Mouse (Mus musculus) adrenal gland (tissue): ENCODE measurements around the gene D930020B18Rik.

Source experiments
- intact Hi-C: fragments of 180-260 bp; cut with DNase I; formaldehyde crosslinking; loops from one replicate; pipeline ENCODE4 v1.15.1; 2025
- long read RNA-seq, 2 experiments: library from polyadenylated mRNA; unstranded; transcript quantifications; one replicate each; pipeline ENCODE4 v2.0.0; 2020; ENCODE audit warnings: borderline replicate concordance in 1 of 2; ENCODE audit not compliant: insufficient replicate concordance in 1 of 2

The D930020B18Rik gene
- long read RNA-seq, experiment 1 = 0 reads
- long read RNA-seq, experiment 2 = 0 reads

DNA sequence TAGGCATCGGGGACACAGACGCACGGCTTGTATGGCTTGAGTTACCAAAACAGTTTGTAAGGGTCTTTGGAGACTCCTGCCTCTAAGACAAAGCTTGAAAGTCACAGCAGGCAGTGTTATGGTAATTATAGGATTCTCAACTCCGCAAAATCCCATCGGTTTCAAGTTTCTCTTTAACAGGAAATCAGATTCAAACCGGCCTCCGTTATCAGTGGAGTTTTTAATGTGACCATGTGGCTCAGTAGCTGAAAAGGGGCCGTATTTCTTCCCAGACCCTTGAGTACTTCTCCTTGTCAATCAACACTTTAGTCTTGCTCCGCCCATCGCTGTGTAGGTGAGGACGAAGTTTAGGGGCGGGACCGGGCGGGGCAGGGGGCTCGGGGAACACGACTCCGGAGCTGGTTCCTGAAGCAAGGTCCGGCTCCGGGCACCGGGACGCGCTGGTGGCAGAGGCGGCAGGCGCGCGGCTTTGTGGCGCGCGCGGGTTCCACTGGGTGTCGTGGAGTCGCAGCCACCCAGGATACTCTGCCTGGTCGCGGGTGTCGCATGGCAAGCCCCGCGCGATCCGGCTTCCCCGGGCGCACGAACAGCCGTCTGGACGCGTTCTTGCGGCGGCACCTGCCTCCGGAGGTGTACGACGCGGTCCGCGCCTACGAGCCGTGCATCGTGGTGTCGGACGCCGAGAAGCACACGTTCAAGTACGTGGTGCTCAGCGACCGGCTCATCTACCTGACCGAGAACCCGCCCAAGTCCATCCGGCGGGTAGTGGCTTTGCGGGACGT, at the start of gene D930020B18Rik:
Gene D930020B18Rik (plus strand): TSS at position 317 of the 782 bp plus-strand sequence.
- intact Hi-C loops = no loop called here

DNA sequence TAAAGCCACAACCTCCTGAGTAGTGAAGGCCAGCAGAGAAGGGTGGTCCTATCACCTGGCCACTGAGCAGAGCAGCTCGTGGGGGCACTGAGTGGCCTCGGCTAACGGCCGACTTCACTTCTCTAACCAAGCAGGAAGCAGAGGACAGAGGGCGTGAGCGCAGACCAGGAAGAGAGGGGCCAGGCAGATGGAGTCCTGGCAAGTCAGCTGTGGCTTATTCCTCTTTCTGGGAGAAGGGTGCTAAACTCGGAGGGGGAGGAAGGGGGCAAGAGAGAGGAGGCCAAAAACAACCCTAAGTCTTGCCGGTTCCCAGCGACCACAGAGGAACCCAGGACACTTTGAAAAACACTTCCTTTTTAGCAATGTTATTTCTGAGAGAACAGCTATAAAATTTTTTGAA, 44.8 kb upstream of the D930020B18Rik start:
- intact Hi-C loops = no loop called here

DNA sequence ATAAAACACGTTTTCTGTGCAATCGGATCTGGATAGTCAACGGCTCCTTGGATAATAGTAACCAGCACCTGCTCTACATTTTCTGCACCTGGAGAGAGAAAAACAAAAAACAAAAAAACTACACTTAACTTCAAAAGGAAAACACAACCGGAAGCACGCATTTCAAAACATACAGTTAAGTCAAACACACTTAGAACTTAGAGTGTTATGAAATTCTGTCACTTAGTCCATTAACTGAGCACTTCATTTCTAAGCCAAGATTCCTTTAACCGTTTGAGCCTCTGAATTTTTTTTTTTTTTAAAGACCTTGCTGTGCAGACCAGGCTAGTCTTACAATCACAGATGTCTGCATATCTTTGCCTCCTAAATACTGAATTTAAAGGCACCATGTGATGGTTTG, 40.1 kb upstream of the D930020B18Rik start:
- intact Hi-C loops = no loop called here

DNA sequence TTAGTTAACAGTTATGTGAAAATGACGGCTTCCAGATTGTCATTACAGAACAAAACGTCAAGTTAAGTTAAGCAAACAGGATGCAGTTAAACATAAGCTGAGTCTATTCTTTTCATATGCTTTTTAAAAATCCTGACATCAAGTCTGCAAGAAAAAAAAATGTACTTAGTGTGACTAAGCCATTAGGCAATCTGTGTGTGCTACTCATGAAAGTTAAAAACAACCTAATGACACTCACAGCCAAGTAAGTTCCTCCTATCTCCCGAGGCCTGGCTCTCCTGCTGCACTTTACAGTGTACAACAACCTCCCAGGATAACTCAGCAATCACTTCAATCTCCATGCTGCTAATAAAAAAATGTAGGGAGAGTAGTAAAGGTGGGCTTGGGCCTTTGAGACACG, 37.8 kb upstream of the D930020B18Rik start:
- intact Hi-C loops = no loop called here

DNA sequence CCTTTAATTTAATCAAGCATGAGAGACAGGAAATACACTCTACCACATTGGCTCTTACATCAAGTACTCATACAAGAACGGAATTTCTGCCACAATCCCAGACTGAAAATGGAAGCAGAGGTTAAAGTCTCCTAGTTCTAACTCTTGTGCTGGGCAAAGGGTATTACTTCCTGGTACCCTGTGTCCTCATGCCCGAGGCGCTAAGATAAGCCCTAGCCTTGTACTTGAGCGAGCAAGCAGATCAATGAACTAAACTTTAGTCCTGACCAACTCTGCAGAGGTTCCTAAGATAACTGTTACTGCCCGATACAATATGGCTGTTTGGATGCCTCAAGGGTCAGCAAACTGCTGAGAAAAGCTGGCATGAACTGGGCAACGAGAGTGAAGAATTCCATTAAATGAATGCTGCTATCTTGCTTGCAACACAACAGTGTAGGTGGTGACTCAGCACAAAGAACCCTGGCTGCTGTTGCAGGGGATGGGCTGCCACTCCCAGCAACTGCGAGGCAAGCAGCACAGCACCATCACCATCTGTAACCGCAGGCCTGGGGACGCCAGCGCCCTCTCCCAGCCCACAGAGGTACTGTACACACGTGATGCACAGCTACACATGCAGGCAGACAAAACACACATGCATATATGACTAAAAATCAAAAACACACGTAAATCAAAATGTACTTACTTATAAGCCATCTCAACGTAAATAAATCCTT, 36.6 kb upstream of the D930020B18Rik start:
- intact Hi-C loops = no loop called here

DNA sequence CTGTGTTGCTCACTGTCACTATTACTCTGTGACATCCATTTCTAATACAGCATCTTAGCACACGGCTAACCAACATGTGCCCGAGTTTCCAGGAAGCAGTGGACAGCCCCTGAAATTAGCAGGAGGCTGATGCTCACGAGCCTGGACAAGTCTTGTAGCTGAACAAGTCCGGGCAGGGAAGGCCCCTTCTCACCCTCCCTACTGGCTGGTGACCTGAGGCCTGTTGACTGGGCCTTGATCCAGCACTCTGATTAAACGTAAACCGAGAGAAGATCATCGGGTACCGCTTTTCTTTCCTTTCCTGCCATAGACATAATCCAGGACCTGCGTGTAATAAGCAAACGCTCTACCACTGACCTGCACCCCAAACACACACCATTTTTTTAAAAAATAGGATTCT, 33.2 kb upstream of the D930020B18Rik start:
- intact Hi-C loops = no loop called here

DNA sequence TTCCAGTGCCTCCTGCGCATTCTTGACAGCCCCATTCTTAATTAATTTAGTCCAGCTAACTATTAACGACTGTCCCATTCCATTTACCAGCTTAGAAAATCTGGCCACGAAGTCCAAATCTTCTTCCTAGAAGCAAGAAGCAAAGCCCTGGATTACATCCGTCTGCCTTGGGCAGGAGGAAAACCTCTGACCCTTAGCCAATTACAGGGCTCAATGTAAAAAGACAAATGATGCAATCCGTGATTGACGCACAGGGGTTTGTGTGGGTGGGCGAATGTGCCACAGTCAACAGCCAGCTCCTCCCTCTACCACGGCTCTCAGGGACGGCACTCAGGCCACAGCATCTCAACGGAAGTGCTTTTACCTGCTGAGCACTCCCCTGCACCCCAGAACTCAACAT, 29.8 kb upstream of the D930020B18Rik start:
- intact Hi-C loops = loop anchor here (10.0 kb wide), 1 partner anchor 657 kb away; no protein-coding TSS in a partner anchor

DNA sequence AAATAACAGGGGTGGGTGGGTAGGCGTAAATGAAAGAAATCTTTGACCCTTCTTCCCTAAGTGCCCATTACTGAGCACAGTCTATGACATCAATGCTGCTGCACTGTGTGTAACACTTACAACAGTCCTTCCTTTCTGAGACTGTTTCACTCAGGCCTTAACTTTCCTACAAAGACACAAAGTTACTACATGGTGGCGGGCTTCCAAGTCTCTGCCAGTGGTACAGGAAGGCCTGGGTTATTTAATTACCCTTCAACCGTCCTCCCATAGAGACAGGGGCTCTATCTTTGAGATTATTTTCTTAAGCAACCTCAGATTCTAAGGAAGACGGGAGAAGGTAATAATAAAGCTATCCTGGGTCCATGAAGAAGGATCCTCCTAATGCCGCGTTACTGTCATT, 28.9 kb upstream of the D930020B18Rik start:
- intact Hi-C loops = loop anchor here (10.0 kb wide), 1 partner anchor 658 kb away; no protein-coding TSS in a partner anchor

DNA sequence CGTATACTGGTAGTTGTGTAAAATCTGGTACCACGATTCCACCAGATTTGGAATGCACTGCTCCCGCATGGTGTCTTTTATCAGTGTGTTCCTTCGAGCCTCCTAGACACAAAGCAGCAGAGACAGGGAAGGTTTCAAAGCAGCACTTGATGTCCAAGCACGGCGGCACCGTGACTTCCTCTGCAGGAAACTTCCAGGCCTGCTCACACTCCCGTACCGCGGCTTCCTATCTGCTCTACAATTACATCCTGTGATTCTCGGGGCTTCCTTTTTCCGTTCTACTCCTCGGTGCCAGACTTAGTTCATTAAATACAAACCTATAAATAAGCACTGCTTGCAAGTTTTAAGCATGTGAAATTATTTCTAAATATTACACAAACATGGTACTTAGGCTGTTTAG, 27.8 kb upstream of the D930020B18Rik start:
- intact Hi-C loops = loop anchor here (10.0 kb wide), 1 partner anchor 659 kb away; no protein-coding TSS in a partner anchor

DNA sequence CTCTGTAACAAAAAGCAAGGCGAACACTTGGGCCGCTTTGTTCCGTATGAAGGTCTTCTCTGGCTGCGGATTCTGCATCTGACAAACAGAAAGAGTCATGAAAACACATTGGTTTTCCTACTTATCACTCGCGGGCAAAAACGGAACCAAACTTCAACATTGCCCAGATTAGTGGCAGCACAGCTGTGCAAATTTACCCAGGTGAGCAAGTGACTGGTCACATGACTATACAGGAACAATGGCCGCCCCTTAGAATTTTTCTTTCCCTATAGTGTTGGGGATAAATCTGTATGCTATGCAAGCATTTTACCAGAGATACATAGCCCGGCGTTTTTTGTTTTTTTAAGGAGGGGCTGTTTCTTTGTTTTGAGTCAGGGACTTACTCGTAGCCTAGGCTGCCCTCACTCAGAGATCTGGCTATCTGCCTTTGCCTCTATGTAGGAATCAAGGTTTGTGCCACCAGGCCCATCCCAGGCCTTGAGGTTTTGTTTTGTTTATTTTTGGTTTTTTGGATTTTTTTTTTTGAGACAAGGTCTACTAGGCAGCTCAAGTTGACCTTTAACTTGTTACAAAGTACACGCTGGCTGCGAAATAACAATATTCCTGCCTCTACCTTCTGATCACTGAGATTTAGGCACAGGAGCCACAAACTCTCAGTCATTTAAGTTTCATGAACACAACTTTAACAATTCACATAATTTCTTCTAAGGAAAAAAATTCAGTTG, 26.1 kb upstream of the D930020B18Rik start:
- intact Hi-C loops = loop anchor here (5.0 to 10.0 kb wide), 2 partner anchors 33 to 661 kb away; no protein-coding TSS in a partner anchor

DNA sequence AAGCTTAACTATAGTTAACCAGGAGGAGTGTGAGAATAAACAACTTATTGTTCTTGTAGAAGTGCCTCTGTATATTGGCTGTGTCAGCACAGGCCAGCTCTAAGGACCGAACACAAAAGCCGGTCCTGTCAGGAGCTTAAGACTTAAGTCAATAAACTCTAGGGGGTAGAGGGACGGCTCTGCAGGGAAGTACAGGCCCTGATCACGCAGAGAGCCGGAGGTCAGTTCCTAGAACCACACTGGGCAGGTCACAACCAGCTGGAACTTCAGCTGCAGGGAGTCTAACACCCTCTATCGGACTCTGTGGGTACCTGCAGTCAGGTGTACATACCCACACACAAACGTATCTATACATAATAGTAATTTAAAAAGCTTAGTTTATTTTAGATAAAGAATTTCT, 25.5 kb upstream of the D930020B18Rik start:
- intact Hi-C loops = loop anchor here (5.0 to 10.0 kb wide), 2 partner anchors 34 to 661 kb away; no protein-coding TSS in a partner anchor

DNA sequence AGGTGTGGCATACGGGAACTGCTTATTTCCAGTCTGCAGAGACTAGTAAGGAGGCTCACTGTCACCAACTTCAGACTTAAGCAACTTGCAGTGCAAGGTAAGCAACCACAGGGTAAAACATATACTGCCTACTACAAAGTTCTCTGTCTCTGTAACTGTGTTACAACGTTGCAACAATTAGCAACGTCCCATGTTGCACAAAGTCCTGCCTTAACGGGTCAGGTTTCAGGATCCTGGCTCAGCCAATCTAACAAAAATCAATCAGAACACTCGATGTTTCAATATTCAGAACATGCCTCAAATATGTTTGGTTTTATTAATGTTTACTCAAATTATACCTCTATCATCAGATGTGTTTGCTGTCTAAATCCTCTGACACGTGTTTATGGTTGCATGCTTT, 19.0 kb upstream of the D930020B18Rik start:
- intact Hi-C loops = no loop called here

DNA sequence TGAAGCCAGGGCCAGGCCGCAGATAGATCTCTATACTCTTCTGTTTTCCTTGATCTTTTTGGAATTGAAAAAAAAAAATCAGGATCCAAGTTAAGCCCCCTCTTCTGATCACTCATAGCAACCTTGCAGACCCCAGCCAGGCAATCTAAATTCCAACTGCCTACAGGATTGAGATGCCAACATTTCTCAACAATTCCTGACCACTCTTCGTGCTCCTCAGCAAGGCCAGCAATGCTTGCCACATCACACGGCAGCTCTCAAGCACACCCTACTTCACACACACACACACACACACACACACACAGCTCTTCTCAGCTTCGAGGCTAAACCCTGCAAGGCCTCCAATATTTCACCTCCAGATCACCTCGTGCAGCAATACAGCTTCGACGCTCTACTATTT, 17.7 kb upstream of the D930020B18Rik start:
- intact Hi-C loops = no loop called here

DNA sequence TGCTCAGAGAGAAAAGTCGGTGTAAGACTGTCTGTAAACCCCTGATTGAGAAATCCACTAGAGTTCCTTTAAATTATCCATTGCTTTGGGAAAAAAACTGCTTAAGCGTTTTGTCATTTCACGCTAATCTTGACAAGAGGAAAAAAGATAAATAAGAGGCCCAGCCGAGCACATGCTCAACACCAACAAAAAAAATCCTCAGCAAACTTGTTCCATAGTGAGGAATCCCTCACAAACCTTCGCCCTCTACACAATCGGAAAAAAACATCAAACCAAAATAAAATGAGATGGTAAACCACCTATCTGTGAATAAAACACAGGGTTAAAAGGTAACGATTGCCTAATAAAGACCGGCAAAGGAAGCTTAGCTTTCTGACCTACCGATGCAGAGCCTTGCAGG, 16.4 kb upstream of the D930020B18Rik start:
- intact Hi-C loops = no loop called here

DNA sequence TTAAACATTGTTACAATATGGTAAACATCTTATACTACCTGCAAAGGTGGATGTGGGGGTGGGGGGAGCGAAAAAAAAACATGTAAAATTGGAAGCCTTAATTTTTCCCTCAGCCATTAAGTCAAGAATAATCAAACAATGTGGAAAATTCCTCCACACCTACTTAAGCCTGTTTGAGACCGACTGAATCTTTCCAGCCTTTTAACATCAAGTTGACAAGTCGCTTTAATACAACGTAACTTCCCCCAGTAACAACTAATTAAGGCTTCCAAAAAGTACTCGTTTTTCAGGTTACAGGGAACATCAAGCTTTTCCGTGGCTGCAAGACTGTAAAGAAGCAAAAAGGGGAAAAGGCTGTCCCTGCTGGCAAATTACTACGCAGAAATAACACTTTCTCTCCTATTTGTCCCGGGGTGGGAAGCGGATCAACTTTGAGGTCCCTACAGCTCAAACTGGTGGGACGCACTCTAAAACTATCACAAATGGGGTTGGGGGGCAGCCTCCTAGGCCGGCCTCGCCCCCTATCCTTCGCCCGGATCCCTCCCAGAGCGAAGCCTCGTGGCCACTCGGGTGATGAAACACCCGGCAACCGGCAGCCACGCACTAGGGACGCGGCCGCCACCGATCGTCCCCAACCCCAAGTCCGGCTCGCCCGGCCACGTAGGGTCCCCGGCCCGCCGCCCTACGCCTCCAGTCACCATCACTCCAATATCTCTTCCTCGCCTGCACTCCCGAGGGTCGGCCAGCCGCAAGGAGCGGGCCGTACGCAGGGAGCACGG, 15.8 kb upstream of the D930020B18Rik start:
- intact Hi-C loops = no loop called here

DNA sequence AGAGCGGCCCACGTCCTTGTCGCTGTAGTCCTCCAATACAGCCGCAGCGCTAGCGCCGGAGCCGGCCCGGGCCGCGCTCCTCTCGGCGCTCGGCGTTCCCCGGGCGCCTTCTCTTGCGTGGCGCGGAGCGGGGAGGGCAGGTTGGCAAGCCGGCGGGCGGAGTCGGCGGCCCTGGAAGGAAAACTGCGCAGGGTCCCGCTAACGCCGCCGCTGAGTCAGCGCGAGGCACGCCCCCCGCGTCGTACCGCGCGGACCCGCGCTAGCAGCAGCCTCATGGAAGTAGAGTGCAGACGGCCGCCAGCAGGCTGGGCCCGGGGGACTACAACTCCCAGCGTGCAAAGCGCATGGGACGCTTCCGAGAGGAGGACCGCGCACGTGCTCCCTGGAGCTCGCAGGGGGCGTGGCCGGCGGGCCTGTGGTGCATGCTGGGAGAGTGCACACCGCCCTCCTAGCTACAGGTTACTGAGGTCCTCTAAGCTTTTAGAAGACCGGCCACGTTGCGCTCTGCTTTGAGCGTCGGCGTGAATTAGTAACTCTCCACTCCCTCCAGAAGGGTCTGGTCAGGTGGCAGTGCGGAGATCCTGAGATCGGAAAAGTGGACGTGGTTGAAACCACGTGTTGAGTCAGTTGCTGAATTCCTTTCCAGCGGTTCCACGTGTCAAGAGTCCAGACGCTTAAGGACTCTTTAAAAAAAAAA, 15.1 kb upstream of the D930020B18Rik start, which contains the start of gene Xpot:
Gene Xpot (minus strand): TSS at position 147 of the 697 bp plus-strand sequence.
- intact Hi-C loops = no loop called here

DNA sequence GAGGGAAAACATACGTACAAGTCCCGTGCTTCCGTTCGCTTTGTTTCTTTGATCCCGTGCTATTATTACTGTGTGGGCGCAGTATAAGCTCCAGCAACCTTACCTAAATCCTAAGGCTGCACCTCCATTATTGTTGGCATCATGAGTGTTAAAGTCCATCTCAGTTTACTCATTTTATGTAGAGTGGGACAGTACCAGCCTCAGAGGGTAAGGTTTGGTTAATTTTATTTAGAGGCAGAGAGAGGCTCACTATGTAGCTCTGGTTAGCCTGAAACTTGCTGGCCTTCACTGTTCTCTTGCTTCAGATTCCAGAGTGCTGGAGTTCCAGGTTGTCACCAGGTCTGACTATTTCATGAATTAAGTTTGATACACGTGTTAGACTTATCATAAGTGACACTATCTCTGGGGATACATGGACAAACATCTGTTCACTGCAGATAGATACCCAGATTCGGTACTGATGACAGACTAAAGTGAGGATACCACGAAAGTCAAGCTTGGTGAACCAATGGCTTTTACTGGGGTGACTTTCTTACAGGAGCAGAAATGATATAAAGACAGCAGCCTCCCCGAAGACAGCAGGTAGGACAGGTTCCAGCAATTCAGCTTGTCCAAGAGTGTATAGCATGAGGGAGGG, 14.1 kb upstream of the D930020B18Rik start:
- intact Hi-C loops = no loop called here

DNA sequence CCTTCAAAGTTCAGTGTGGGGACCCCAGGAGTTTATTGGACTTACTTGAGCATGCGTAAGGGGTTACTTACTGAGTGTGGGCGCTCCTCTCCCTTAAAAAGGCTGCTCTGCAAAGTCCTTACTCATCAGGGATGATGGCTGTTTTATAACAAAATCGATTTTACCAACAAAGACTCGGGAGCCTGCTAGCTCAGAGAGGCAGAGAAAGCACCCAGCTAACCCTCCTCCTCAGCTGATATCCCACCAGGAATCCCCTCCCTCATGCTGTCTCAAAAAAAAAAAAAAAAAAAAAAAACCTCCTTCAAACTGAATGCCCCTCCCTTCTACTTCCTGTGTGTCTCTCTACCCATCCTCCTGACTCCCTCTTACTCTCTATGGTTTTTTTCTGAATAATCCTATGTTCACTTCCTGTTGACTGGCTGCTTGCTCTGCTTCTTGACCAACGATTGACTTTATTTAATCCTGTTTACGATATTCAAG, 12.8 kb upstream of the D930020B18Rik start:
- intact Hi-C loops = no loop called here

DNA sequence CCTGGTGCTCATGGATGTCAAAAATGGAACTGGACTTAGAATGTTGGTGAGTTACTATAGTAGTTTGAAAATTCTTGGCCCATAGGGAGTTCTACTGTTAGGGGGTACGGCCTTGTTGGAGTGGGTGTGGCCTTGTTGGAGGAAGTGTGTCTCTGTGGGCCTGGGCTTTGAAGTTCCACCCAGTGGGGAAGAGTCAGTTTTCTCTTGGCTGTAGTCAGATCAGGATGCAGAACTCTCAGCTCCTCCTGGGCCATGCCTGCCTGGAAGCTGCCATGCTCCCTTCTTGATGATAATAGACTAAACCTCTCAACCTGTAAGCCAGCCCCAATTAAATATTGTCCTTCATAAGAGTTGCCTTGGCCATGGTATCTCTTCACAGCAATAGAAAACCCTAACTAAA, 7.2 kb upstream of the D930020B18Rik start:
- intact Hi-C loops = no loop called here
